Mouse (Mus musculus) Muller cell, postnatal 12 days (primary cell): ENCODE data around the gene Idh2.

ENCODE experiments used
- DNase-seq: peaks from one replicate; pipeline ENCODE4 v3.0.0-alpha.2; 2015; ENCODE audit errors: inconsistent ontology term

The Idh2 gene

GRCm38 (mm10) chr7:80085970-80086715 is 29.0 kb downstream of the Idh2 start:
- DNase-seq: no peak

DNA sequence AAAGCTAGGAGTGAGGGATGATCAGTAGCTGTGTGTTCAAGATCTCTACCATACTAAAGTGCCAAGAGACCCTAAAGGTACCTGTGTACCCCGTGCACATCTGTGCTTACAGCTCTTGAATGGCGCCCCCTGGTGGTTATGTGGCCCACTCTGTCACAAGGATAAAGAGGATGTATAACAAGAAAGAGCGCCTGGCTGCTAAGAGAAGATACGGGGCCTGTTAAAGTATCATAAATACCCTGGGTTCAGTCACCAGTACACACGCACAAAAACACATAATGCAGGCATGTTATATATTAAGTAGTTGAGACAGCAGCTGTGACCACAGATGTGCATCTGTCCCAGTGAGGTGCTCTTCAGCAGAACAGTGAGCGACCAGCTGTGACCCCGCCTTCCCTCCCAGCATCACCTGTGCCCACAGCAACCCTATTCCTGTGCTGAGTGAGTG is 30.7 kb downstream of the Idh2 start:
- DNase-seq: peak; percentile 48

- no peak for DNase-seq
These were observed 33.3 kb downstream of the Idh2 start for GRCm38 (mm10) chr7:80081586-80082554.

DNA sequence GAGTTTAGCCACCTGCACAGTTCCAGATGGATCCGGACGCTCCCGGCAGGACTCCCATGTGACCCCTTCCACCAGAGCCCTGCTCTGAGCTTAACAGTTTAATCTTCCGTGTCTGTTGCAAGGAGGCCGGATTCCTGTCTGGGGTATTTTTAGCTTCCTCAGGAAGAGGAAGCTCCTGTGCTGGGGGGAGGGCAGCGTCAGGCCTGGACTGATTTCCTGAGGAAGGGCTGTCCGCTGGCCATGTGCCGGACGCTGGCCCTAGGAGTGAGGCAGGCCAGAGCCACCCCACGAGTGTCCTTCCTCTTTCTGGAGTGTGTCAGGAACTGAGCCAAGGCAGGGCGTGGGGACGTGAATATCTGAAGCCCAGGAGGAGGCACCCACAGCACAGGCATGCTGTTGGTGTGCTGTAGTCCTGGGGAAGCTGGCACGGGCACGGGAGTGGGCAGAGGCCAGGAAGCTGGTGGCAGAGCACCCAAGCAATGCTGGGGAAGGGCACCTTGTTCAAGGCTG is 36.3 kb downstream of the Idh2 start:
- peak; percentile 76 for DNase-seq

DNA sequence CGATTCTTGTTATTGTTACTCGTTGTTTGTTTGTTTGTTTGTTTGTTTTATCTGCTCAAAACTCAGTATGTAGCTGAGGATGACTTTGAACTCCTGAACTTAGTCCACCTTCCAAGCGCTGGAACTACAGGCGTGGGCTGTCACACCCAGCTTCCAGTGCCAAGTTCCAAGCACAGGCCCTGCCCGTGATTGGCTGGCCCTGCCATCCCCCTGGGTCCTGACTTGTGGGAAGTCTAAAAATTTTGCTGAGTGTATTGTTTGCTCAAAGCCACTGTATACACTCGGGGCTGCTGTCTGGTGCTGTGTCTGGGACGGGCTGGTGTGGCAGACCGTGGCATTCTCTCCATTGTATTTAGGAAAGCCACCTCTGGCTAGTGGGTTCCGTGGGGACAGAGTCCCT is 37.4 kb downstream of the Idh2 start:
- DNase-seq: no peak

GRCm38 (mm10) chr7:80076961-80077716 is 38.1 kb downstream of the Idh2 start:
- no peak for DNase-seq

- DNase-seq: no peak
These were observed 39.1 kb downstream of the Idh2 start for GRCm38 (mm10) chr7:80075946-80076583.

- no peak for DNase-seq
These were observed 40.2 kb downstream of the Idh2 start for GRCm38 (mm10) chr7:80074921-80075441.

DNA sequence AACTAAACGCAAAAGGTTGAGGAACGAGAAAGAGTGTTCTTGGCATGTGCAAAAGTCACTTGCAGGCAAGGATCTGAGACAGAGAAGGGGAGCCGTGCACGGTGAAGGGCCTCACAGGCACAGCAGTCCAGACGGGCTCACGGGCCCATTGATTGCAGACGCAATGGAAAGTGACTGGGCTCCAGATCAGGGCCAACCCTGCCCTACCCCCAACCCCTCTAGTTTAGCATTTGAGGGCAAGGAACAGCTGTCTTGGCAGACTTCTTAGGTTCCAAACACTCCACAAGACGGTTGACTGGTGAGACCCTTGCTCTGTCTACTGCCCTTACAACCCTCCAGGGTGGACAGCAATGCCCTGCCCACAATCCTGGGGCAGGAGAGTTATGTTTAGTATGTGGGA is 41.7 kb downstream of the Idh2 start:
- DNase-seq: no peak

GRCm38 (mm10) chr7:80072297-80072696 is 42.9 kb downstream of the Idh2 start:
- no peak for DNase-seq

GRCm38 (mm10) chr7:80071209-80071608 is 44.0 kb downstream of the Idh2 start:
- no peak for DNase-seq

DNA sequence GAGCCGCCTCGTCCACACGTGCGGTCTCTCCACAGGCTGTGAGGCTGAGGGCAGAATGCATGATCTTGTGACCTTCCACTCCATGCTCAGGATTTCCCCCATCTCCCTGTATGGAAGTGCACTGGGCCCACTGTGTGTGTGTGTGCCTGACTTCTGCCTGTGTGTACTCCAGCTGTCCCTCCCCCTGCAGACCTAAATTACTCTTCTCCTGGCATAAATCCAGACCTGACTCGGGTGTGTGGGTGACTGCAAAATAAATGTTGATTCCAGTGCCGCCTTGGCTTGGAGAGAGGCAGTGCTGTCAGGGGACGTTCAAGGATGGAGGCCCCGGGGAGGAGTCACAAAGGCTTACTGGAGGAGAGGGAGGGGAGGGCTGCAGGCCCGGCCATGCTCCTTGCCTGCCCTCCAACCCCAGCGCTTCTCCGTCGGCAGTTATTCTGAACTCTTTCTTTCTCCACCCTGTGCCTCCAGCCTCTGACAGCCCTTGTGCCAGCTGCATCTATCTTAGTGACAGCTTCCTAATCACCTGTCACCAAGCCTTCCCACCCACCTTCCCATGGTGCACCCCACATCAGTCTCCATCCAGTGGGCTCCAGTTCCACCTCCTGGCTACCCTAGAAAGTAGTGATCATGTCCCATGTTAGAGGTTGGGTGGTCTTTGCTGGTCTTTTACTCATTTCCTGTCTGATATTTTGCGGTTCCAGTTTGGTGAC is 45.4 kb downstream of the Idh2 start:
- DNase-seq: peak; percentile 60

DNA sequence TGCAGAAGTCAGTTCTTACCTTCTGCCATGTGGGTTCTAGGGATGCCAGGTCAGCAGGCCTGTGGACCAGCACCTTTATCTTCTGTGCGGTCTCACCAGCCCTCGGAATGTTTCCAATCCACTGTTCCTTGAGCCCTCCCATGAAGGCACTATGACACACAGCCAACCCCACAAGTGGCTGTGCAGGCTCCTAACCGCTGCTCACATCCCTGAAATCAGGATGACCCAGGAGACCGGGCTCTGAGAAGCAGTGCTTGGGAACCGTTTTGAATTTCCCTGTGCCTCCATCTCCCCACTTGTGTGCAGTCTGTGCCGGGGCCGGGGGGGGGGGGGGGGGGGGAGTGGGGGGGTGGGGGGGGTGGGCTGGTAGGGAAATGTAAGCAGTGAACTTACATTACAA is 46.9 kb downstream of the Idh2 start:
- no peak for DNase-seq

GRCm38 (mm10) chr7:80066675-80067455 is 48.3 kb downstream of the Idh2 start:
- no peak for DNase-seq

- DNase-seq: no peak
These were observed 49.9 kb downstream of the Idh2 start for GRCm38 (mm10) chr7:80065250-80065649.

DNA sequence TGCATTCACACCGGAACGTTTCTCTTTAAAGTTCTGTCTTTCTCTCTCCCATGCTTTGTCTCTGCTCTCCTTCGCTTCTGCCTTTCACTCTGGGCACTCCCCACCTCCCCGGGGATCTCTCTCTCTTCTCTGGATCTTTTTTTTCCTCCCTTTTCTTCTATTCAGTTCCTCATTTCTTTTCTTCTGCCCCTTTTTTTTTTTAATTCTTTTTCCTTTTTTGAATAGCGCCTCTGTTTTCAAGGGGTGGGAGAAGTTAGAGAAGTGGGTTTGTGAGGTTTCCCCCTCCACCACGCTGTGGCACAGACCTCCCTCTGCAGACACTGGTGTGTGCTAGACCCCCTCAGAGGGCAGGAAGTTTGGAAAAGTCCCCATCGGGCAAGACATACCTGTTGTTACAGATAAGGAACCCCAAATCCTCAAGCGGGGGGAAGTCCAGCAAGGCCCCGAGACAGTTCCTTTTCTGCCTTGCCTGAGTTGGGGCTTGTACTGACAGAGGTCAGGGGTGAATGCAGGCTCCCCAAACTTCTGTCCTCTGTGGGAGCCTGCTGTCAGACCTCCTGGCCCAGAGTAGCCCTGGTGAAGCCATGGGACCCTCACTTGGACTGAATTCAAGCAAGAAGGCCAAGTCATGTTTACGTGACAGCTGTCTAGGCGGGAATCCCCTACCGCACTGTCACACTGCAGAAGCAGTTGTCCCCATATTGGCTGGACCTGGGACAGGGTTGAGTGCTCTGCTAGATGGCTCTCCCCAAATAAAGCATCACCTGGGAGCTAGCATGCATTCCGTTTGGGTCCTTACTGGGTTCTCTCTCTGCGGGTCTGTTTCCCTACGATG is 51.1 kb downstream of the Idh2 start:
- no peak for DNase-seq

GRCm38 (mm10) chr7:80063244-80063643 is 51.9 kb downstream of the Idh2 start:
- no peak for DNase-seq

GRCm38 (mm10) chr7:80062083-80062826 is 52.9 kb downstream of the Idh2 start:
- DNase-seq: no peak
